Mouse (Mus musculus) gastrocnemius, postnatal 10 days (tissue): ENCODE measurements around the gene Kcng4. TPM values are rescaled to one million over a fixed set of nuclear protein-coding genes. Genes with fewer than 3 reads are reported as not detected.

Experiments used
- DNase-seq: peaks from one replicate; pipeline ENCODE4 v3.0.0; 2021; ENCODE audit warnings: mixed read lengths
- long read RNA-seq, 2 experiments: library from polyadenylated mRNA; stranded (forward); transcript quantifications; one replicate each; pipeline ENCODE4 v2.0.0; 2021
- total RNA-seq, 2 experiments: library from RNA; stranded (reverse); gene quantifications; 2 replicates each; pipeline ENCODE4 v1.2.3; 2021

The Kcng4 gene
- total RNA-seq, result under 1 TPM; 0.45 to 0.82 TPM
- long read RNA-seq, experiment 1, partial matches to known transcripts, result 1 of 2 reads
- long read RNA-seq, experiment 1, other reads (novel, unspliced or antisense), result 1 of 2 reads
- long read RNA-seq, experiment 2, partial matches to known transcripts, result 0 of 3 reads
- long read RNA-seq, experiment 2, other reads (novel, unspliced or antisense), result 2 of 3 reads

DNA sequence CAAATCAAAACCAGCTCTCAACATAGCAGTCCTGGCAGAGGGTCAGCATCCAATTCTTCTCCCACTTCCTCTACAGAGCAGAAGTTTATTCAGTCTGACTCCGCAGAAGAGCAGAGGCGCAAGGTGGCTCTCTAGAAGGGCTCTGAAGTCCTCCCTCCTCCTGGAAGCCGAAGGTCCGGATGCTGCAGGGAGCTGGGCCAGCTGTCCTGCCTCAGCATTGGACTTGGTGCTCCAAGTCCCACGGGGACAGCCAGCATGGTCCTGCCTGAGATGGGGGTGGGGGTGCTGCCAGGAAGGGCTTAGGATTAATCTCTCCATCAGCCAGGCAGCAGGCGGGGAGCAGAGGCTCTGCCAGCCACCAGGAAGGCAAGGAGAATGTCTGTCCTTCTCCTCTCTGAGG, at the start of gene Kcng4:
Gene Kcng4 (minus strand): TSS at position 303 of the 400 bp plus-strand sequence.
- peak; percentile 32 for DNase-seq

DNA sequence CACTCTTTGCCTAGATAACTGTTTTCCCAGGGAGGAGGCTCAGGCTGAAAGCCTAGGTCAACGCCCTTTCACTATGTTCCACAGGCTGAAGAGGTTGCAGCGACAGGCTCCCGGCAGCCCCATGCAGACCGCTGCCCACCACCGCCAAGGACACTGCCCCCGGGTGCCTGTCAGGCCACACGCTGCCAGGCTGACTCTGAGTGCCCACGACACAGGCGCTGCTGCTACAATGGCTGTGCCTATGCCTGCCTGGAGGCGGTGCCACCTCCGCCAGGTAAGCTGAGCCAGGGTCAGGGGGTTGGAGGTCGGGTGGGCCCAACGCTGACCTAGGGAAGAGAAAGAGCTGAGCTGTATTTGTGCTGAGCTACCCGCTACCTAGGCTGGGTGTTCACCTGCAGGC, 43.7 kb upstream of the Kcng4 start:
- no peak for DNase-seq

DNA sequence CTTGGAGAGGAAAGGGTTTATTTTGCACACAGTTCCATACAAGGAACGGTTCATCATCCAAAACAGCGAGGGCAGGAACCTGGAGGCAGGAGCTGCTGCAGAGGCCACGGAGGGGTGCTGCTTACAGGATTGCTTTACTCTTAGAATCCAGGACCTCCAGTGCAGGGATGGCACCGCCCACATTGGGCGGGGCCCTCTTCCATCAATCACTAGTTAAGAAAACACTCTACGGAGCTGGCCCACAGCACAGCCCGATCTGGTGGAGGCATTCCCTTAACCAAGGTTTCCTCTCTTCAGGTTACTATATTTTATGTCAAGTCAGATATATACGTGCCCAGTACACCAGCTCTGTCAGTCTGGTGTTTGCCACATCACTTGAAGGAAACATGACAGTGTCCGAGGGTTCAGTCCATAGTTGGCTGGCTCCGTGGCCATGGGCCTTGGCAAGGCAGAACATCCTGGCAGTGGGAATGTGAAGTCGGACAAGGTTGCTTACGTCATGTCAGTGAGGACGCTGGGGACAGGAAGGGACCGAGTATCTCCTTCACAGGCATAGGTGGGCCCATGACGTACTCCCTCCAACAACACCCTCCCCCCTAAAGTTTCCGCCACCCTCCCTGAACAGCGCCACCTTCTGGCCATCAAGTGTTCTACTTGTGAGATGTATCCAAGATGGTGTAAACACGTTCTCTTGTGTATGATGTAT, 42.8 kb upstream of the Kcng4 start:
- DNase-seq, result peak; percentile 40

DNA sequence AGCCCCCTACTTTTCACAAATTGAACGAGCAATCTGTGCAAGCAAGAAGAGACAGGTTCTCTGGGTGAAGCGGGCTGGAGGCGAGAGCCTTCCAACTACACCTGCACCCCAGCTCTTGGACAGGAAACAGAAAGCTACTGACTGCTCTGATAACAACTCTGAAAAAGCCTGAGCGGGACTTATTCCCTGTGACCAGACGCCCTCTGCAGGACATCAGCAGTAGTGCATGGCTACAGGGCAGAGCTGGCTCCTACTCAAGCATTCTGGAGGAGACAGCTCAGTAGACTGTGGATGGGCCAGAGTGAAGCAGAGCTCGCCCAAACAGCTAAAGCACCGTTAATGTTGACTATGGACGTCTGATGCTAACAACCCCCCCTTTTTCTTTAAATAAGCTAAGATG, 40.9 kb upstream of the Kcng4 start:
- peak; percentile 92 for DNase-seq

DNA sequence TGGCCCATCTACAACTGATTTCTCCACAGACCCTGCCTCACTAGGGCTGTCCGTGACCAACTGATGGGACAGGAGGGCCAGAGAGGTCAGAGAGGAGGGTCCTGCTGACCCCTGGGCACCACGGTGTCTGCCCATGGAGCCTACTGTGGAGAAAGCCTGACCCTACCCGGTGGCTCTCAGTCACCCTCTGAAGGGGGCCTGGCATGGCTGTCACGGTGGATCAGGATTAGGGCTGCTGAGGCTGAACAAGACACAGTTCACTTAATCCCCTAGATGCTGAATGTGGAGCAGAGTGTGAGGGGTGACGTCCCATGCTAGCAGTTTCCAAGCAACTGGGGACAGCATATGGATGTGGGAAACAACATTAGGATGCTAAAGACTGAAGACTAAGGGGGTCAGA, 40.0 kb upstream of the Kcng4 start:
- DNase-seq, result no peak

DNA sequence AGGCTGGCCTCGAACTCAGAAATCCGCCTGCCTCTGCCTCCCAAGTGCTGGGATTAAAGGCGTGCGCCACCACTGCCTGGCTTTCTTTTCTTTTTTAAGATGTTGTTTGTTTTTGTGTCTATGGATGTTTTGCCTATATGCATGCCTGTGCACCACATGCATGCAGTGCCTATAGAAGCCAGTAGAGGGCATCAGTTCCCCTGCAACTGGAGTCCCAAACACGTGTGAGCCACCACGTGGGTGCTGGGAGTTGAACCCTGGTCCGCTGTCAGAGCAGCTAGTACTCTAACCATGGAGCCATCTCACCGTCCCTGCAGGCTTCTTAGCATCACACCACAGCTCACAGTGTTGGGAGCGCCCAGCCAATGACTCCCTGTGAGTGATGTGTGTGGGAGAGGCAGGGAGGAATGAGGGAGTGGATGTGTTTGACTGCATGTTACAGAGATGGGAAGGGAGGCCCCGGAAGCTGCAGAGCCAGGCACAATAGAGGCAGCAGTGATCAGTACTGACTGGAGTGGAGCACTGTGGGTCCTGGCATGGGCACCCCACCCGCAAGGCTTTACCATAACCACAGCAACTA, 38.6 kb upstream of the Kcng4 start:
- no peak for DNase-seq

DNA sequence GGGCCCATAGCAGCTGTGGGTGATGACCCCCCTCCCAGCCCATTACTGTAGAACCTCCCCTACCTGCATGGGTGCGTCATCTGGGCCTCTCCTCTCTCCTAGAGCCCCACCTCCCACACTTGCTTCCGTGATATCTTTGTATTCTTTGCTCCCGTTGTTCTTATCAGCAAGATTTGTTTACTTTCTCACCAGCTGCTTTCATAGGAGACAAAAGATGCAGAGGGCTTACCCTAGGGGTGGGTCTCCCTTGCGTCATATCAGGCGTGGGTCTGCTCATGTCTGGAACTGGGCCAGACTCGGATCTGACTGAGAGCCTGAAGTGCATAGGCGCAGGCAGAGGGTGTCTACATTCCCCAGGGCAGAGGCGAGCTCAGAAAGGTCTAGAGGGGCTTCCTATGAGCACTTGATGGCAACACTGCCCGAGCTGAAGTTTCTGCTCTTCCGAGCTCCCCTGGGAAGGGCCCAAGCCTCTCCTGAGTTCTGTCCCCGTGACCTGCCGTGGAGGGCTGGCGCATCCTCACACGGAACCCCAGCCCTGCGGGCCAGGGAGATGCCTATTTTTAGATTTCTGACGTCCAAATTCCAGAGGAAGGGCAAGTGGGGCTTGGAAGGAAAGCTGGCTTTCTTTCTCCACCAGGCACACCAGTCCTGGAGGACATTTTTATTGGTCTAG, 35.1 kb upstream of the Kcng4 start:
- DNase-seq, result peak; percentile 44

DNA sequence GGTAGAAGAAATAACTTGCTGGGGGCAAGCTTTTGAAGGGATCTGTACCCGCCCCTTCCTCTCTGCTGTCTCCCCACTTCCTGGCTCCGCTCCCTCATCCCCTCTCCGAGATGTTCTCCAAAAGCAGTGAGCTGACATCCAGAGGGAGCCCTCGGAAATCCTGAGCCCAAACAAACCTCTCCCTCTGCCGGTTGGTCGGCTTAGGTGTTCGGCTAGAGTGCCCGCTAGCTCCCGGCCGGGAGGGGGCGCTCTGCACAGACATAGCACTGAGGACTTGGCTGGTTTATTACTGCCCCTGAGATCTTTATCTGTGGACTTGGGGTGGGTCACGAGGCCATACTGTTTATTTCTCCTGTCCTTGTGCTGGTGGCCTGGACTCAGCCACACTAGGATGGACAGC, 33.8 kb upstream of the Kcng4 start:
- peak; percentile 32 for DNase-seq

DNA sequence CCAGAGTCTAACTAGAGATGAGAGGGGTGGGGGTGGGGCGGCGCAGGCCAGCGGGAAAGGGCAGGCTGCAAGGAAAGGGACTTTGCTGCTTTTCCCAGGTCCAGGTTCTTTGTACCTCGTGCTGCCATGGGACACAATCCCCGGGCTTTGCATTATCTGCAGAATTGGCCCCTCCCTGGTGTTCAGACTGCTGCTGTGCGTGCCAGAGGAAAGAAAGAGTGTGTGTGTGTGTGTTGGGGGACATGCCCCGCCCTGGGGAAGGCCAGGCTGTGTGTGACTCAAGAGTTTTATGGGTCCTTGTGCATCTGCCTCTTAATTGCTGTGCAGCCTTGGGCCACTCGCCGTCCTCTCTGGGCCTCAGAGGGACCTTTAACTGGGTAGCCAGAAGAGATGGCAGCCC, 33.0 kb upstream of the Kcng4 start:
- DNase-seq, result no peak

DNA sequence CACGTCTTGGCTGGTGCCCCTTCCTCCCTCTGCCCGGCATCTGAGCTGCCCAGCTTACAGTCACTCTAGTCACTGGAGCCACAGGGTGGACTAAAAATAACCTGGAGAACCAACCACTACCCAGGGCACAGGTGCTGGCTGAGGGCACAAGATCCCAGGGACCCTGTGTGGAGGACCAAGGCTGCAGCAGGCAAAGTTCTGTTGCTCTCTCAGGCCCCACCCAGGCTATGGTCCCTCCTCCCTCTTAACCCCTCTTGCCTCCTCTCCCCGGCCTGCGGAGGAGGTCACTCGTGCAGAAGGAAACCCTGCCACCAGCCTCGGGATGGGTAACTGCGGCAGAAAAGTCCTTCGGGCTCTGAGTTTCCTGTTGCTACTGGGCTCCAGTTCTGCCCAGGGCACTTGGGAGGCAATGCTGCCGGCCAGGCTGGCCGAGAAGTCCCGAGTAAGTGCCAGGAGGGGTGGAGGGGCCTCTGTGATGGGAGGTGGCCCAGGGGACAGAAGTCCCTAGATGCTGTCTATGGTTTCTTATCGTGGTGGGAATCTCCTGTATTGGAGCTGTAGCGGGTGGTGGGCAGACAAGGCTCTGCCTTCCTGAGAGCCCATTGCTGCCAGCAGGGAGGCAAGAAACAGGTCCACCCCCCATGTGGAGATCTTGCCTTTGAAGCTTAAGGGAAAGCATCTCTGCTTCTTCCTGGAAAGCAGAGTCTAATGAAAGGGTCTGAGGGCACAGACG, 30.9 kb upstream of the Kcng4 start, which contains the start of gene Wfdc1:
Gene Wfdc1 (plus strand): TSS at position 147 of the 733 bp plus-strand sequence.
- peak; percentile 61 for DNase-seq

DNA sequence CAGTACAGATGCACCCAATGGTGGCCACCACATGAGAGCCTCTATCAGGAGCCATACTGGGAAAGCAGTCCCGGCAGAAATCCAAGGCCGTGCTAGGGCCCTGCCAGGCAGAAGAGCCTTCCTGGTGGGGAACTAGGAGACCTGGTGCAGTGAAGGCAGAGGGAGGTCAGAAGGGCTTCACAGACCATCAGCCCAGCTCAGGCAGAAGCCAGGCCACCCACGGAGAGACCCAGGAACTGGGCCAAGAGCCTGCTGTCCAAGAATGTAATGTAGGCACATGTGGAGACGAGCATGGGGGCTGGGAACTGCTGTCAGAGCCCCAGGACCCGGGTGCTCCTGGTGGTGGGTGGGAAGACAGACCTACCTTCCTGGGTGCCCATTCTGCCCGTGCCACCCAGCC, 29.8 kb upstream of the Kcng4 start:
- peak; percentile 68 for DNase-seq

DNA sequence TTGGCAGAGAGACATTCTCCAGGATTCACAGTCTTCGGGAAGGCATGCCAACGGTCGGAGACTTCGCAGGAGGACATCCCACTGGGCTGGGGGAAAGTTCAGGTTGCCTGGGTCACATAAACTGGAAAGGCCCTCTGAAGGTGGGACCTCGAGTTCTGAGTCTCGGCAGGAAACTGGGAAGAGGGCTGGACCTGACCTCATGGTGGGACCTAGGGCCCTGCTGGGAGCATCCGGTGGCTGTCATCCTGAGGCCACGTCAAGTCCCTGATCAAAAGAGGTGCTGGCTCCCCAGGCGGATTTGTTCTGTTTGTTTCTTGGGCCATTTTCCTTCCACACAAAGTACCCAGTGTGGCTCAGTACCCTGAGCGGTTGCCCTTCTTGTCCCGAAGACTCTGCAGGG, 28.0 kb upstream of the Kcng4 start:
- no peak for DNase-seq

DNA sequence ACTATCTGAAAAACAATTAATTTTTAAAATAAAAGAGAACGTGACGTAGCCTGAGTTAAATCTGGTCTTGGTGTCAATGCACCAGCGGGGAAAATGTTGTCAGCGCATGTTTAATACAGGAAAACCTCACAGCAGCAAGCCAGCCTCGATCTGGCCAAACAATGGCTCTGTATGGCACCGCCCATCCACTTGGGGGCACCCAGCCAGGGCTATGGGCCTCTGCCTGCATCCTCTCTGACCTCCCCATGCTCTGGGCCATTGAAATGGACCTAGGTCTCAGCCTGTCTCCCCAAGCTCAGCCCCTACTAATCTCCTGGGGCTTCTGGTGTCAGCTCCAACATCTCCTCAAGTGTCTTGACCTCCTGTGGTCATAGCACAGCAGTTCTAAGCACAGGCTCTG, 26.4 kb upstream of the Kcng4 start:
- no peak for DNase-seq

DNA sequence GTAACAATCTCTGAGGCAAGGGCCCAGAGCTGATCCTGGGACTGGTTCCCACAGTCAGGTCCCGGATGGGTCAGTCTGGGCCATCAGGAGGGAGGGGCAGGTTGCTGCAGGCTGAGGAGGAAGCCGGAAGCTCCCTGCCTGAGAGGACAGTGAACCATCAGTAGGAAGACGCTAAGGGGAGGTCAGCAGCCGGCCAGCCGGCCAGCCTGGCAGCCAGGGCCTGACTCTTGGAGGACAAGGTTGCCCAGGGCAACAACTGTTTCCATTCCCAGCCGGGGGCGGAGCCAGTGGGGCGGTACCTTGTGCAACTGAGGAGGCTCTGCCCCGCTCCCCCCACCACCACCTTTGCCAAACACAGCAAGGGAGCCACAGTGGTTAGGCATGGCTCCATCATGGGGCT, 25.6 kb upstream of the Kcng4 start:
- peak; percentile 71 for DNase-seq

DNA sequence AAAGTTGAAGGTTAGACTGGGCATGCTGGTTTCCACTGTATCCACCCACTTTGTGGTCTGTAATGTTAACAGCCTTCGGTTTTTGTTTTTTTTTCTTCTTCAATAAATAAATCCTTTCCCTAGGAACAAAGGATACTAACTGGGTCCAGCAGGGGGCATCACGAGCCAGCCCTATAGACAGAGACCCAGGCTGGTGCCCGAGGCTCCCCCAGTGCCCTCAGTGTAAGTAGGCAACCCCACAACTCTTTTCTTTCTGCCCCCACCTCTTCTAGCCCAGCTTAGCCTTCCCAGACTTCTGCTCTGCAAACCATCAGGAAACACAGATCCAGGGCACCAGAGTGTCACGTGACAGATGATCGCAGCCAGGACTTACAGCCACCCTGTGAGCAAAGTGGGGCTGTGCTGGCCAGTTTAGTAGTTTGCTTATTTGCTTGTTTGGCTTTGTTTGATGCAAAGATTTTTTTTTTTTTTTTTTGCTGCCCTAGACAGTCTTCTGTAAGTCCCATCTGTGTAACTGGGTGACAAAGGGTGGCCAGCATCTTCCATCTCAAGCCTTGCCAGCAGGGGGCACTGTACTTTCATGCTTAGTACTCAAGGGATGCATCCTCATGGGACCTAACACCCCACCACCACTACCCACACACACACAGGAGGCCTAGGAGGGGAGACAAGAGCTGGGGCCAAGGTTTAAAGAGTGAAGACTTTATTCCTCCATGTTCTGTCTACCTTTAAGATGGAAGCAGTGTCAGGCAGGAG, 21.4 kb upstream of the Kcng4 start:
- DNase-seq, result peak; percentile 59

DNA sequence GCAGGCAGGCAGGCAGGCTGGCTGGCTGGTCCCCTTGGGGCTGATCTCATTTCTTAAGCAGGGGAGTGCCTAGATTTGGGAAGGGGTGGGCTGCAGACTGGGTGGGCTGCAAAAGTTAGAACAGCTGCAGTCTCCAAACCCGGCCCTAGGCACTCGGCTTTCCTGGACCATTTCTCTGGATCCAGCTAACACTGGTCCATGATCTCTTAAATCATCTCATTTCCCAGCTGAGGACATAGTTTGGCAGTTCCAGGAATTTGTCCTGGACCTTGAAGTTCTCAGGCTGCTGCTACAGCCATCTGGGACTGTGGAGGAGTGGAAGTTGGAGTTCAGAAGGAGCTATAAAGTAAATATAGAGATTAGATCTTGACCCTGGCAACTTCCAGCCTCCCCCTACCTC, 15.8 kb upstream of the Kcng4 start:
- no peak for DNase-seq

DNA sequence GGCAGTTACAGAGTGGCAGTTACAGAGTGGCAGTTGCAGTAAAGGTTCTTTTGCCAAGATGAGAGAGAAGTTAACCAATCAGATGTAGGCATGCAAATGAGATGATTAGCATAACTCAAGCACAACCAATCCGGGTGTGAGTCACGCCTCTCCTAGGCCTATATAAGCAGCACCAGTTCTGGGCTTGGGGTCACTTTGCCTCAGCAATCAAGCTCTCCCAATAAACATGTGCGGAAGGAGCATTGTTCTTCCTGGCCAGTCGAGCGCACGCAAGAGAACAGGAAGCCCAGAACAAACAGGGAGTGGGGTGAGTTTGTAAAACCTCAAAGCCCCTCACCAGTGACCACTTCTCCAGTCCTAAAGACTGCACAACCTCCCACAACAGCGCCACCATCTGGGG, 11.4 kb upstream of the Kcng4 start:
- no peak for DNase-seq

DNA sequence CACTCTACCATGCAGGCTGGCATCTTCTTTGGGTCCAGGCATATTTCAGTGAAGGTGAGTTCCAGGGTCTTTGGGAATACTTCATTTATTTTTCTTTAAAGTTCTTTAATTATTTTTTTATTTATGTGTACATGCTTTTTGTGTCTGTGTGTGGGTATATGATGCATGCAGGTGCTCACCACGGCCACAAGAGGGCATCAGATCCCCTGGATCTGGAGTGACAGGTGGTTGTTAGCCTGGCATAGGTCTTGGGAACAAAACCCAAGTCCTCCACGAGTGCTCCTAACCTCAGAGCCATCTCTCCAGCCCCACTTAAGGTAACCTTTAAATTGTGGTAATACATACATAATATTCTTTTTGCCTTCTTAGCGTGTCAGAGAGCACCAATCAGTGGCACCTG, 10.7 kb upstream of the Kcng4 start:
- no peak for DNase-seq

DNA sequence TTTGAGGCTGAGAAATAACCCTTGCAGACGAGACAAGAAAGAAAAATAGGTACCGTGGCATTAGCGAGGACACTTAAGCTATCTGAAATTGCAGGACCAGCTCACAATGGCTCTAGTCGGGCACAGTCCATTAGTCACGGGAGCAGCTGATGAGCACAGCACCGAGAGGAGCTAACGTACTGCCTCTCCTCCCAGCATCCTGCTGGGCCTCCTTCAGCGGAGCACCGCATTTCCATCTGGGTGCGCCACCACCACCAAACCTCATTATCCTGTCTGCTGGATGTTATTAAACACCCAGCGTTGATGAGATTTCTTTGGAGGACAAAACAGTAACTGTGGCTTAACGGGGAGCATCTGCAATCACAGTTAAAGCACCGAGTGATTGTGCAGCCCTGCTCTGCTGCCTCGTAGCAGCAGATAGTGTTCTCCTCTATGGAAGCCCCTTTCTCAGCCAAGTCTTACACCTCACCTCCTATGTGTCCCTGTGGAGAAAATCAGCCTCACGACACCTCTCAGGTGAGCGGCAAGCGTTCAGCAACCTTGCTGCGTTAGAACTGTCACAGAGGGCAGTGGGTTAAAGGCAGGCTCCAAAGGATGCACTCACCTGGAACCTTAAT, 9.6 kb upstream of the Kcng4 start:
- no peak for DNase-seq

DNA sequence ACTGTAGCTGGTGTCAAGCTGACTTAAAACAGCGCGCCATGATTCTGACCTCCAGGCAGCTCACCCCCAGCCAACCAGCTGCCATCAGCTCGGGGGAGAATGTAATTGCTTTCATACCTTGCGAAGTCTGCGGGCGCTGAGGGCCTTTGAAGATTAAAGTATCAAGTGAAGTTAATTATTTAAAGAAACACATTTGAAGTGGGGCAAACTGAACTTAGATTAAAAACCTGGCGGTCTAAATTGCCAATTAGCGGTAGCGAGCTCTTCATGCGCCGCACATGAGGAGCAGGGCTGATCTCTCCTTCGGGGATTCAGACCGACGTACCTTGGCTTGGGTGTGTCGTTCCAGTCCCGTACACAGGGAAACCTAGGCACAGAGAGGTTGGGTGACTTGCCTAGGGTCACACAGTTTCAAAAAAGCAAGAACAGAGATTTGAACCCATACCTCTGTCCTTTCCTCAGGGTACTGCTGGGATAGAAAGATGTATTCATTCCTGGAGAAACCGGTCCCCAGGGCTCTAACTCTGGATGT, 9.0 kb upstream of the Kcng4 start:
- DNase-seq, result no peak

DNA sequence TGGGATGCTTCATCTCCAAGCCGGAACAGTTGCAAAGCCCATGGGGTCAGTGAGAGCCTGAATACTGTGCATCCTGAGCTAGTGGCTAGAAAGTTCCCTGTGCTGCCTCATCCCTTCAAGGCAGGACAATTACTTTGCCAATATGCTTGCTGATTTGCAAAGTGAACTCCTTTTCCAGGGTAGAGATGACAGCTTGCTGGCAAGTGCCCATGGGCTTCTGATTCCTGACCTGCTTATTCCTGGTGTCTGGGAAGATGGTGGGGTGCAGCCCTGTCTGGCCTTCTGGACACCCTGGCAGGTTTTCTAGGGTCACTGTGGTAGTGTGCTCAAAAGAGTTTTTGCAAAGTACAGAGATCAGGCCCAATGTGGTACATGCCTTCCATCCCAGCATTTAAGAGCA, 7.5 kb upstream of the Kcng4 start:
- DNase-seq, result no peak
